Mouse (Mus musculus) bone marrow macrophage, adult 2 months (primary cell): ENCODE results near the gene E2f6.

Source experiments
- CTCF ChIP-seq: IDR thresholded peaks from 2 replicates; pipeline ENCODE4 v1.5.1; 2012; ENCODE audit warnings: low read depth, mild to moderate bottlenecking, low read length, moderate library complexity
- POLR2A ChIP-seq: IDR thresholded peaks from 2 replicates; pipeline ENCODE4 v1.6.1; 2012; ENCODE audit warnings: mild to moderate bottlenecking, low read depth, low read length, borderline replicate concordance

DNA sequence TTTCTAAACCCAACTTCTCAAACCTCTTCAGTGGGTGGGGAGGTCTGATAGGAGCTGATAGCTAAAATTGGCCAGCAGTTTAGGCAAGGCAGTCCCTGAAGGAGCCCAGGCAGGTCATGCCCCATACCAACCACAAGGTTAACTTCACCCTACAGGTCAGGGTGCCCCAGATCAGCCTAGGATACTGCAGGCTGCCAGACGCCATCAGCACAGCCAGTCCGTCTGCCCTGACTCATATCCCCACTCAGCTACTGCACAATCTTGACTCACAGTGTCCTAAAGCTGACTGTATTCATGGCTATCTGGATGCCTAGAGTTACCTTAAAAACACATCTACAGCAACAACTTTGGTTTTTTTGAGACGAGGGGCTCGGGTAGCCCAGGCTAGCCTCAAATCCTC is 20.3 kb upstream of the E2f6 start:
- TF ChIP-seq CTCF (no peak), POLR2A (no peak)
